Mouse (Mus musculus) spleen, postnatal 14 days (tissue): ENCODE data around the gene Kif5a.

Experiments
- DNase-seq, 2 experiments: peaks; one replicate each; pipeline ENCODE4 v3.0.0; 2021 to 2022; ENCODE audit warnings: low spot score in 2 of 2

The Kif5a gene

GRCm38 (mm10) chr10:127191191-127192056 is 71.7 kb downstream of the Kif5a start:
- DNase-seq: no peak

GRCm38 (mm10) chr10:127190398-127191190 is 72.6 kb downstream of the Kif5a start:
- DNase-seq: no peak

- no peak for DNase-seq
Observed at GRCm38 (mm10) chr10:127189651-127190381, 73.3 kb downstream of the Kif5a start, which contains the start of gene Arhgef25. TSS of gene Arhgef25 (minus strand) at chr10:127190083.

DNA sequence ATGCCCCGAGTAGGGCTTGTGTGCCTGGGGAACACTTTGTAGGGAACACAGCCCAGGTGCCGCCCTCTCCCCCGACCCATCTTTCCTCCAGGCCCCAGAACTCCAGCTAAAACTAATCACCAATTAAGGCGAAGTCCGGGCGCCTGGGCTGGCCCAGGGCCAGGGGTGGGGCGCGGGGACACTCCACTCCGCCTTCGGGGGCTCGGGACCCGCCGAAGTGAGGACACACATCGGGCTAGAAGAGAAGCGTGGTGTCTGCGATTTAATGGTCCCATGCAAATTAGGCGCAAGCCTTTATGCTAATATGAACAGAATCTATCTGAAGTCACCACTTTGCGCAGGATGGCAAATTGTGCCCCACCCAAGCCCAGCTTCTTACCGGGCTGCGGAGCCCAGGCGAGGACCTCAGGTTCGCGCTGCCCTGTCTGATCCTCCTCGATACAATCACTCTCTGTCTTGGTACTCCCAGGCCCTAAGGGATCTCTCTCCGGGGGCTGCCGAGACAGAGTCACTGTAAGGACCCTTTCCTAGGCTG is 74.0 kb downstream of the Kif5a start:
- DNase-seq: no peak

GRCm38 (mm10) chr10:127188465-127189115 is 74.6 kb downstream of the Kif5a start:
- DNase-seq: no peak

GRCm38 (mm10) chr10:127188079-127188453 is 75.1 kb downstream of the Kif5a start:
- DNase-seq: no peak

DNA sequence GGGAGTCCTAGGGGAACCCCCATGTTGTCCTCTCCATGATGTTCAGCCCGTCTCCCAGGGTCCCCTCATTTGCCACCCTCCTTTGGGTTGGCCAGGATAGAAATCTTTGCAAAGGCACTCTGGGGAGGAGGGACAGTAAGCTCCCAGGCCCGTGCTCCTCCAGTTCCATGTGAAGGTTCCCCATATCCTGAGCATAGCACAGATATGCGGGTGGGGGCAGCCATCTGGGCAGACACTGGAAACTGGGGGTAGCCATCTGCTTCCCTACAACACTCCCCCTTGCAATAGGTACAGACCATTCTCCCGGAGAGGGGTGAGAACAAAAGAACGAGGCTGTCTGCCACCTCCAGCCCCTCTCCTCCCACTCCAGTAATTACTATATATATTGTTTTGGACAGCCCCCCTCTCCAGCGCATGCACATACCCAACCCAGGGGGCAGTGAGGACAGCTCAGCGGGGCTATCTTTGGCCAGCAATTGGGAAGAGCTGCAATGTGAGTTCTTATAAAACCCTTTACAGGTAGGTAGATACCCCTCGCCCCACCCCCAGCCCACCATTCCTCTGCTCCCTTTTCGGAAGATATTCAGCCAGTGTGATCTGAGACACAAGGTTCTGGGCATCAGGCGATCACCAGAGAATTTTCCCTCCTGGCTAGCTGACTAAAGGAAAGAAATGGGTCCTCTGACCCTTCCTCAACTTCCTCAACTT is 75.6 kb downstream of the Kif5a start:
- no peak for DNase-seq

- DNase-seq: no peak
Observed at GRCm38 (mm10) chr10:127186451-127186850, 76.7 kb downstream of the Kif5a start.

DNA sequence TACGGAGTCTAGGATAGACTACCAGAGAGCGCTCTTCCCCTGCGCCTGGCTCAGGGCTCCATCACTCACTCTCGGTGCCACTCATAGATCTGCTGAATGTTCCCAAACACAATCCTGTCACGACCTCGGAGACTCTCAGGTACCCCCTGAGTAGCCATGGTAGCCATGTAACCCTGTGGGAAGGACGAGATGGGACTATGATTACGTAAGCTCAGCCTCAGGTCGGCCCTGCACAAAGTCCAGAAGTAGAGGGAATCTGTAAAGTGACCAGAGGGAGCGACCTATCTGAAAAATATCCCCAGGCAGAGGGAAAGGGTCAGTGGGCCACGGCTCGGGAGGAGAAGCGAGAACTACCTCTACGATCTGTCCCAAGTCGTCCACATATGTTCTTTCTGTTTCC is 77.6 kb downstream of the Kif5a start:
- DNase-seq: no peak

GRCm38 (mm10) chr10:127185101-127185500 is 78.0 kb downstream of the Kif5a start:
- DNase-seq: no peak

- DNase-seq: no peak
Observed at GRCm38 (mm10) chr10:127183759-127184158, 79.4 kb downstream of the Kif5a start.

GRCm38 (mm10) chr10:127182624-127183023 is 80.5 kb downstream of the Kif5a start:
- no peak for DNase-seq

DNA sequence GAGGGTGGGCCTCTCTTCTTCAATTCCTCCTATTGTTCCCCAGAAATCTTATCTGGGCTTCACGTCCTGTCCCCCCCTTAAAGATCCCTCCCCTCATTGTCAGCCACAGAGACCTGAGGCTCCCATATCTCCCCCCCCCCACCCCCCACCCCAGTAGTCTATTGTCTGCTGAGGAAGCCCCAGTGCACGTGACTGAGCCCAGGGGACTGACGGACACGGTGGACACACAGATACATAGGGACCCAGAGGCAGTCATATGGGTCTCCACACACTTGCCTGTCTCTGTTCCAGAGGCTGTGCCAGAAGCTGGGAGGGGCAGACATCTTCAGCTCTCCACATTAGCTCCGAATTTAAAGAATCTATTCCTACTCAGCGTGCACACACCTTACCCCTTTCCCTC is 81.6 kb downstream of the Kif5a start:
- no peak for DNase-seq

GRCm38 (mm10) chr10:127180695-127181047 is 82.5 kb downstream of the Kif5a start:
- DNase-seq: no peak

DNA sequence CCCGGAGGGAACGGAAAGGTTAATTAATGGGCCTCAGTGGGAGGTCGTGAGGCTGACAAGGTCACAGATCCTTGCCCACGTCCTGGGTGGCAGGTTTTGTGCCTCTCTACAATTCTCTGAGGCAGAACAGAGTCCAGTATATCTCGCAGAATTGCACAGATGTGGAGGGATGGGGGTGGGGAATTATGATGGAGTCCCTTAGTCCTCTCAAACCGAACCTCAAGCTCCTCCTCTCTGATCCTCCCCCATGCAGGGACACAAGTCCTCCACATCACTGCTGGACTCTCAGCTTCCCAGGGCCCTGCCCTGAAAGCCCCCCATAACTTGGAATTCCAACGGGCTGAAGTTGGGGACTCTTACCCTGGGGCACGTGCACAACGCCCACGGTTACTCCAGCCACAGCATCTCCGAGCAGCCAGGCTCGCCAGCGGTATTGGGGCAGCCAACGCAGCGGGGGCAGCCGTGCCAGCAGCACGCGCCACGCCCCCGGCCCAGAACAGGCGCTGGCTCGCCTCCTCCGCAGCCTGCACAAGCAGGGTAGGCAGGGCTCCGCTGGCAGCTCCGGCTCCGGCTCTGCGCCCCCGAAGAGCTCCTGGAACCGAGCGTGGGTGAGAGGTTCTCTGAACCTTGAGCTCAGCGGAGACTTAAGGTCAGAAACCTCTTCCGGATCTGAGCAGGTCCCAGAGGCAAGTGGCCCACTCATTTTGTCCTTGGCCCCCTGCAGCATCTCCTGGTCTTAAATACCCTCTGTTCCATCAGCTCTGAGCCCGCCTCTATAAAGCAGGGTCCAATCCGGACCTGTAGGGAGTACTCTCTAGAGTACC is 83.1 kb downstream of the Kif5a start, which contains the start of gene Slc26a10:
Slc26a10 (minus strand) TSS at position 775 of the 824 bp plus-strand sequence.
- DNase-seq: no peak

GRCm38 (mm10) chr10:127178286-127179027 is 84.7 kb downstream of the Kif5a start:
- no peak for DNase-seq

DNA sequence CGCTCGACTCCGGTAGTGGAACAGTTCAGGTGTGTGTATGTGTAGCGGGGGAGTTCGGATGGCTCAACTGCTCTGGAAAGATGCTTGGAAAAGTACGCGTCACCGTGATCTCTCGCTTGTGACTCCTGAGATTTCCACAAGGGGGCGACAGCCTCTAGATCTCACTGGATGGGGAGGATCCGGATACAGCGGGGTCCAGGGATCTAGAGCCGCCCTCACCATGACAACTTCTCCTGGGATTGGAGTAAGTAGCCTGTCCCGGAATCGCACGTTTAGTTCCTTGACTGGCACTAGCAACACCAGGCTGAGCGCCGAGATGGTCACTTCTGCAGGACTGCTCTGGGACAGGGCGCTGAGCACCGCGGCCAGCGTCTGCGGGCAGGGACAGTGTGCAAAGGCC is 85.4 kb downstream of the Kif5a start:
- DNase-seq: peak in 1 of 2 experiments; percentile 50

DNA sequence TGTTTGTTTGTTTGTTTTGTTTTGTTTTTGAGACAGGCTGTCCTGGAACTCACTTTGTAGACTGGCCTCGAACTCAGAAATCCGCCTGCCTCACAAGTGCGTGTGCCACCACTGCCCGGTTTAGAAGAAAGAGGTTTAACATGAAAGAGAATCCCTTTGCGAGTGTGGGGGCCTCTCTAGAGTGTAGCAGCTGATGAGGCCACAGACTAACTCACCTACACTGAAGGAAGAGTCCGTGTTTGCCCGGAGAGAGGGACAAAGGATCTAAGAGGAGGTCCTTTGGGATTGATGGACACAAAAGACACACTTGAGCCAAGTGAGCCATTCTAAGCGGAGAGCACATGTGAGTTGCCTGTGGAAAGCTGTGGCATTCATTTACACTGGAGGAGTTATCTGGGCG is 85.9 kb downstream of the Kif5a start:
- DNase-seq: no peak

DNA sequence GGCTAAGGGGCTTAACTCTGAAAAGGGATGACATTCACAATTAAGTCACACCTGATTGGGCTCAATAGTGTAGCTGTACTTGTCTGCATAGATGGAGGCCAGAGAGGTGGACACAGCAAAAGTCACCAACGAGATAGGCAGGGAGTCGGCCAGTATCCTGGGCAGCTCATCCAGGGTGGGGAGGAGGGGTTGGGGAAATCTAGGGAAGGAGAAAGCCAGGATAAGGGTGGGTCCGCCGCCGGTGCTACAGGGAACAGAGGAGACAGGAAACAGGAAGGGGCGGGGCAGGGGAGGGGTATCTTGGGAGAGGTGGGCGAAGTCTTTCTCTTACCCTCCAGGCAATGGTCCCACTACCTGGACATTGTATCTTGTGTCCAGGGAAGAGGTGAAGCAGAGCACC is 86.4 kb downstream of the Kif5a start:
- no peak for DNase-seq
